Mouse (Mus musculus): ENCODE results near the gene Lst1.

Lst1 gene

GRCm38 (mm10) chr17:35209785-35210535 lies 21.7 kb upstream of the Lst1 start:
- DNase-seq (ENCODE audit: low spot score) = no peak

GRCm38 (mm10) chr17:35205380-35205769 lies 17.1 kb upstream of the Lst1 start:
- no peak for DNase-seq (ENCODE audit: low spot score)

- no peak for DNase-seq (ENCODE audit: low spot score)
Measured at GRCm38 (mm10) chr17:35204494-35205379, 16.5 kb upstream of the Lst1 start, which contains the start of gene Lta. TSS of gene Lta (minus strand) at chr17:35205351.

- DNase-seq (ENCODE audit: low spot score) = no peak
Measured at GRCm38 (mm10) chr17:35202442-35202841, 14.2 kb upstream of the Lst1 start.

- no peak for DNase-seq (ENCODE audit: low spot score)
Measured at GRCm38 (mm10) chr17:35201787-35202186, 13.5 kb upstream of the Lst1 start, which contains the start of gene Tnf. TSS of gene Tnf (minus strand) at chr17:35202007.

- DNase-seq (ENCODE audit: low spot score) = no peak
Measured at GRCm38 (mm10) chr17:35201128-35201527, 12.9 kb upstream of the Lst1 start.

- DNase-seq (ENCODE audit: low spot score) = no peak
Measured at GRCm38 (mm10) chr17:35200398-35200797, 12.2 kb upstream of the Lst1 start.

GRCm38 (mm10) chr17:35198946-35199345 lies 10.7 kb upstream of the Lst1 start:
- DNase-seq (ENCODE audit: low spot score) = no peak

GRCm38 (mm10) chr17:35198029-35198428 lies 9.8 kb upstream of the Lst1 start:
- DNase-seq (ENCODE audit: low spot score) = no peak

- no peak for DNase-seq (ENCODE audit: low spot score)
Measured at GRCm38 (mm10) chr17:35197126-35197525, 8.9 kb upstream of the Lst1 start.

GRCm38 (mm10) chr17:35196321-35196641 lies 8.0 kb upstream of the Lst1 start:
- no peak for DNase-seq (ENCODE audit: low spot score)

- no peak for DNase-seq (ENCODE audit: low spot score)
Measured at GRCm38 (mm10) chr17:35195631-35196320, 7.5 kb upstream of the Lst1 start.

- DNase-seq (ENCODE audit: low spot score) = no peak
Measured at GRCm38 (mm10) chr17:35194844-35195630, 6.8 kb upstream of the Lst1 start.

- no peak for DNase-seq (ENCODE audit: low spot score)
Measured at GRCm38 (mm10) chr17:35193881-35194843, 5.9 kb upstream of the Lst1 start, which contains the start of gene Ltb. TSS of gene Ltb (plus strand) at chr17:35194439.

GRCm38 (mm10) chr17:35192924-35193323 lies 4.7 kb upstream of the Lst1 start:
- no peak for DNase-seq (ENCODE audit: low spot score)

- DNase-seq (ENCODE audit: low spot score) = no peak
Measured at GRCm38 (mm10) chr17:35191723-35192122, 3.5 kb upstream of the Lst1 start.

- DNase-seq (ENCODE audit: low spot score) = no peak
Measured at GRCm38 (mm10) chr17:35190096-35190495, 1.9 kb upstream of the Lst1 start.

- DNase-seq (ENCODE audit: low spot score) = no peak
Measured at GRCm38 (mm10) chr17:35189186-35189585, 947 bp upstream of the Lst1 start.

GRCm38 (mm10) chr17:35187345-35187744 lies 894 bp downstream of the Lst1 start:
- DNase-seq (ENCODE audit: low spot score) = no peak

- DNase-seq (ENCODE audit: low spot score) = no peak
Measured at GRCm38 (mm10) chr17:35186681-35187080, 1.6 kb downstream of the Lst1 start.

Measured in layer of hippocampus, adult 9-10 months (tissue).